Mouse (Mus musculus) liver, adult 2 months (tissue): ENCODE results near the gene Dnajc11.

Source experiments
- CTCF ChIP-seq: fragments of 200-500 bp; IDR thresholded peaks from 2 replicates; pipeline ENCODE4 v1.5.1; 2011; ENCODE audit warnings: low read depth, low read length, control low read depth
- POLR2A ChIP-seq: fragments of 200-500 bp; IDR thresholded peaks from 2 replicates; pipeline ENCODE4 v1.6.1; 2011; ENCODE audit warnings: low read length, control low read depth; ENCODE audit not compliant: insufficient read depth; ENCODE audit errors: extremely low read depth

- TF ChIP-seq POLR2A (no peak), CTCF (no peak)
Measured at GRCm38 (mm10) chr4:151953209-151953608, 19.7 kb downstream of the Dnajc11 start.
